Mouse (Mus musculus) intestine, postnatal 0 days (tissue): Measurements from ENCODE around the gene Copa. TPM values are rescaled to one million over a fixed set of nuclear protein-coding genes. Genes with fewer than 3 reads are reported as not detected.
A peak's percentile ranks its signal among the peaks of the same experiment; 100 is the strongest.

Source experiments
- ATAC-seq: fragments of 200-750 bp; cut with Nextera tagmentation; 2 replicates; pipeline ENCODE4 v1.8.0; 2017; ENCODE audit warnings: mild to moderate bottlenecking, moderate TSS enrichment, moderate library complexity
- H3K27ac ChIP-seq: fragments of 300-500 bp; sonication (generic); 2 replicates; pipeline ENCODE4 v1.5.1; 2014; ENCODE audit warnings: mild to moderate bottlenecking, low read depth, low read length, moderate library complexity
- H3K27me3 ChIP-seq: fragments of 300-500 bp; sonication (generic); replicated peaks from 2 replicates; pipeline ENCODE4 v1.6.1; 2014; ENCODE audit warnings: low read length, mixed read lengths; ENCODE audit not compliant: control insufficient read depth, insufficient read depth
- H3K36me3 ChIP-seq: fragments of 300-500 bp; sonication (generic); 2 replicates; pipeline ENCODE4 v1.6.1; 2014; ENCODE audit warnings: mild to moderate bottlenecking, moderate library complexity; ENCODE audit not compliant: control insufficient read depth, insufficient read depth
- H3K4me1 ChIP-seq: fragments of 300-500 bp; sonication (generic); replicated peaks from 2 replicates; pipeline ENCODE4 v1.6.1; 2014; ENCODE audit warnings: antibody characterized with exemption, low read length, mixed read lengths; ENCODE audit not compliant: control insufficient read depth, insufficient read depth
- H3K4me2 ChIP-seq: fragments of 300-500 bp; sonication (generic); replicated peaks from 2 replicates; pipeline ENCODE4 v1.6.1; 2014; ENCODE audit warnings: low read depth, mild to moderate bottlenecking, moderate library complexity
- H3K4me3 ChIP-seq: fragments of 300-500 bp; sonication (generic); 2 replicates; pipeline ENCODE4 v1.5.1; 2014; ENCODE audit warnings: low read depth, low read length
- H3K9ac ChIP-seq: fragments of 300-500 bp; sonication (generic); 2 replicates; pipeline ENCODE4 v1.6.1; 2014; ENCODE audit warnings: mild to moderate bottlenecking, low read depth, low read length
- H3K9me3 ChIP-seq: fragments of 300-500 bp; sonication (generic); 2 replicates; pipeline ENCODE4 v1.6.1; 2016; ENCODE audit warnings: mixed run types; ENCODE audit not compliant: control insufficient read depth
- CTCF ChIP-seq: sonication (generic); IDR thresholded peaks from 2 replicates; pipeline ENCODE4 v1.5.1; 2016; ENCODE audit warnings: low read depth, mild to moderate bottlenecking, control low read depth, antibody characterized with exemption, moderate library complexity
- WGBS: fragments of 180-500 bp; shearing (Covaris S2); extraction: QIAGEN DNeasy Blood & Tissue Kit; methylation state at CpG from one replicate; pipeline ENCODE4 v1.1.7; 2014; 5-methylcytosine and 5-hydroxymethylcytosine counted together
- polyA plus RNA-seq: library from polyadenylated mRNA; unstranded; fragments of >200 nt; fragmentation: Nextera tagmentation; extraction: Ambion mirVana; gene quantifications from 2 replicates; pipeline ENCODE4 v1.2.1, GENCODE M21; 2015

The Copa gene
- polyA plus RNA-seq, 1 experiment from 2014 or later, result 133 TPM

GRCm38 (mm10) chr1:172061217-172061616, 21.1 kb upstream of the Copa start:
- Histone ChIP-seq H3K36me3 (peaks cover 19% of the 10 kb centered on the region), H3K4me3 (no peak overlapping the region), H3K27ac (no peak overlapping the region), H3K9ac (no peak overlapping the region), H3K4me1 (no peaks in the 10 kb centered on the region), H3K4me2 (no peak overlapping the region), H3K27me3 (no peaks in the 10 kb centered on the region), H3K9me3 (no peaks in the 10 kb centered on the region)
- WGBS, result 55% methylated on average over 8 of the region's 8 CpGs
- ATAC-seq, result no peak
- no peak for TF ChIP-seq CTCF

GRCm38 (mm10) chr1:172062101-172062500, 20.2 kb upstream of the Copa start:
- Histone ChIP-seq H3K27me3 (no peaks in the 10 kb centered on the region), H3K36me3 (peaks cover 26% of the 10 kb centered on the region), H3K4me1 (no peaks in the 10 kb centered on the region), H3K4me3 (no peak overlapping the region), H3K27ac (no peak overlapping the region), H3K9ac (no peak overlapping the region), H3K9me3 (no peaks in the 10 kb centered on the region), H3K4me2 (no peak overlapping the region)
- TF ChIP-seq CTCF, result no peak
- 55% methylated on average over 2 of the region's 2 CpGs for WGBS
- no peak for ATAC-seq

GRCm38 (mm10) chr1:172063291-172064023, 18.9 kb upstream of the Copa start:
- no peak overlapping the region for H3K27ac ChIP-seq
- ATAC-seq, result peak; percentile 51
- H3K9me3 ChIP-seq, result no peaks in the 10 kb centered on the region
- no peak for TF ChIP-seq CTCF
- H3K9ac ChIP-seq, result no peak overlapping the region
- H3K36me3 ChIP-seq, result peaks cover 40% of the 10 kb centered on the region
- H3K27me3 ChIP-seq, result no peaks in the 10 kb centered on the region
- H3K4me1 ChIP-seq, result no peaks in the 10 kb centered on the region
- 10% methylated on average over 4 of the region's 4 CpGs for WGBS
- H3K4me2 ChIP-seq, result no peak overlapping the region
- no peak overlapping the region for H3K4me3 ChIP-seq

- ATAC-seq, result no peak
- no peaks in the 10 kb centered on the region for H3K9me3 ChIP-seq
- H3K4me3 ChIP-seq, result no peak overlapping the region
- H3K36me3 ChIP-seq, result peaks cover 52% of the 10 kb centered on the region
- TF ChIP-seq CTCF, result no peak
- no peaks in the 10 kb centered on the region for H3K27me3 ChIP-seq
- H3K4me2 ChIP-seq, result no peak overlapping the region
- 78% methylated on average over 13 of the region's 13 CpGs for WGBS
- H3K9ac ChIP-seq, result no peak overlapping the region
- no peaks in the 10 kb centered on the region for H3K4me1 ChIP-seq
- no peak overlapping the region for H3K27ac ChIP-seq
These were observed 17.7 kb upstream of the Copa start for GRCm38 (mm10) chr1:172064613-172065141.

GRCm38 (mm10) chr1:172070227-172070626, 12.1 kb upstream of the Copa start:
- no peak overlapping the region for H3K4me3 ChIP-seq
- H3K9ac ChIP-seq, result no peak overlapping the region
- H3K36me3 ChIP-seq, result peaks cover 97% of the 10 kb centered on the region
- H3K27ac ChIP-seq, result no peak overlapping the region
- no peaks in the 10 kb centered on the region for H3K9me3 ChIP-seq
- no peaks in the 10 kb centered on the region for H3K4me1 ChIP-seq
- H3K4me2 ChIP-seq, result no peak overlapping the region
- no peaks in the 10 kb centered on the region for H3K27me3 ChIP-seq
- 55% methylated on average over 6 of the region's 6 CpGs for WGBS
- no peak for ATAC-seq
- TF ChIP-seq CTCF, result no peak

GRCm38 (mm10) chr1:172071556-172071955, 10.8 kb upstream of the Copa start:
- ATAC-seq, result no peak
- Histone ChIP-seq H3K27me3 (no peaks in the 10 kb centered on the region), H3K4me2 (no peak overlapping the region), H3K36me3 (peaks cover 98% of the 10 kb centered on the region), H3K27ac (no peak overlapping the region), H3K4me1 (no peaks in the 10 kb centered on the region), H3K4me3 (no peak overlapping the region), H3K9me3 (no peaks in the 10 kb centered on the region), H3K9ac (no peak overlapping the region)
- TF ChIP-seq CTCF, result no peak
- 71% methylated on average over 4 of the region's 4 CpGs for WGBS
